Mouse (Mus musculus): ENCODE measurements around the gene B3gat2.
A peak's percentile ranks its signal among the peaks of the same experiment; 100 is the strongest.

The B3gat2 gene

DNA sequence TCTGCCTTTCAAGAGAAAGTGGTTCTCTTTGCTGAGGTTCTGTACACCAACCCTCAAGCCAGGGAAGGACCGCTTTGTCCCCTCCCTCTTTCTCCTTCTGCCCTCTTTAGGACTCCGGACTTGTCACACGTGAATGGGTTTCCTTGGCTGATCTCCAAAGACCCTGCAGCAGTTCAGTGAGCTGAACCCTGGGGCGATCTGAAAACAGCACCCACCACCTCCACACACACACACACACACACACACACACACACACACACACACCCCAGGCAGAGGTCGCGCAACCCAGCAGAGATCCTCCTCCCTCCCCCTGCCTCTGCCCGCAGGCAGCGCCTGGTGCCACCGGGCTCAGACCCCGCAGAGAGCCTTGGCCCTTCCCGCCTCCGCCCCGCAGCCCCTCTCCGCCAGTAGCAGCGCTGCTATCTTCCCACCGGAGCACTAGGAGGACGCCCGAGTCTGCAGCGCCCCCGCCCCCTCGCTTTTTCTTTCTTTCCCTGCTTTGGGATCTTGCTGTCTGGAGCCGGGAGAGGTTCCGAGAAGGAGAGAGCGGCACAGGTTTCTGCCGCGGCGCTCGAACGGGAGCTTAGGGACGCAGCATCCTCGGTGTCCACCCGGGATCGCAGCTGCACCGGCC, at the start of gene B3gat2:
TSS of gene B3gat2 (plus strand) at position 252 of the 634 bp plus-strand sequence.
- DNase-seq (ENCODE audit: low spot score), result no peak

DNA sequence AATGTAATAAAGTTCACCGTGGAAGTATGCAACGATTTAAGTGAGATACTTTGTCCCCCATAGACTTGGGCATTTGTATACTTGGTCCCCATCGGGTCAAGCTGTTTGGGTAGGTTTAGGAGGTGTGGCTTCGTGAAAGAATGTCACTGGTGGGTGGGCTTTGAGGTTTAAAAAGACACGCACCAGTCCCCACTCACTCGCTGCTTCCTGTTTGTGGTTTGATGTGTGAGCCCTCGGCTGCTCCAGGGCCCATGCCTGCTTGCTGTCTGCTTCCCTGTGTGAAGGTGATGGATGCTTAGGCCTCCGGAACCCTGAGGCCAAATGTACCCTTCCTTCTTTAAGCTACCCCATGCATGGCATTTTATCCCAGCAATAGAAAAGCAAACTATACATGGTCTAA, 41.2 kb upstream of the B3gat2 start:
- DNase-seq (ENCODE audit: low spot score), result no peak

DNA sequence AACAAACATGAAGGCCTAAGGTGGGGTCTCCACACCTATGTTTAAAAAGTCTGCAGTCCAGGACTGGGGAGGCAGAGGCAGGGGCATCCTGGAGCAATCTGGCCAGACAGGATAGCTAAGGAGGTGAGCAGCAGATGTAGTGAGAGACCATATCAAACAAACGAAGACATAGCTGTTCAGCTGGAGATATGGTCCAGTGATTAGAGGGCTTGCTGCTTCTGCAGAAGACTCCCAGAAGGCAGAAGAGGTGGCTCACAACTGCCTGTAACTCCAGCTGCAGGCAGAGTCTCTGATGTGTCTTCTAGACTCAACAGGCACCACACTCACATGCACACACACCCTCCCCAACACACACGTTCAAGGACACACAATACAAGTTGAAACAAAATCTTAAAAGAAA, 40.5 kb upstream of the B3gat2 start:
- no peak for DNase-seq (ENCODE audit: low spot score)

DNA sequence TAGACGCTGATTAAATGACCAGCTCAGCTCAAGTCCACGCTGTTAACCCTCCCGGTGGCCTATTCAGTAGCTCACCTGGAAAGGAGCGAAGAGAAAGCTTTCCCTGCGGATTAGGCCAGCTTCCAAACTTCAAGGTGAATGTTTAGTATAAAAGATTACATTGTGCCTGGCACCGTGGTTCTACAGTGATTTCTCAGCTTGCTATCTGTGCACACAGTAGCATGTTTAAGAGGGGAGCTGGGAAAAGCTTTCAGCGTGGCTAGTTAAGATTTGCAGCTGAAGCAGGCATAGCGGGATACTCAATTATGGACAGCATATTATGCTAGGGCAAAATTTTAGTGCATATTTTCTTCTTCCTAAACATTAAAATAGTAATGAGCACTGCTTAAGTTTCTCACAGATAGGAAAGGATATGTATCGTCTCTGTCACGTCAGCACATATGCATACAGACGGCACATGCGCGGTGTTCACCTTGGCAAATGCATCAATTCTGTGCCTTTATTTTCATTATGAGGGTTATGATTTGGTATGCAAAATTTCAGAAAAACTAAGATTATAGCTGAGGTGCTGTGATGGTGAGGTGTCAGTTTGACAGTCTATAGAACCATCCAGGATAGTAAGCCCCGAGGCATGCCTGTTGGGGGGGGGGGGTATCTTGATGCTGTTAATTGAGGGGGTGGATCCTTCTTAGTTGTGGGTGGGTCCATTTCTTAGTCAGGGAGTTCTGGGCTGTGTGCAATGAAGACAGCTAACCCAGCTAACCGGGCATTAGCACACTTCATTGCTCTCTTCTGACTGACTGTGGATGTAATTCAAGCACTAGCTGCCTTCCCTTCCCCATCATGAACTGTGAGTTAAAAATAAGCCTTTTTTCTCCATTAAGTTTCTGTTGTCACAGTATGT, 38.8 kb upstream of the B3gat2 start:
- DNase-seq (ENCODE audit: low spot score), result no peak

DNA sequence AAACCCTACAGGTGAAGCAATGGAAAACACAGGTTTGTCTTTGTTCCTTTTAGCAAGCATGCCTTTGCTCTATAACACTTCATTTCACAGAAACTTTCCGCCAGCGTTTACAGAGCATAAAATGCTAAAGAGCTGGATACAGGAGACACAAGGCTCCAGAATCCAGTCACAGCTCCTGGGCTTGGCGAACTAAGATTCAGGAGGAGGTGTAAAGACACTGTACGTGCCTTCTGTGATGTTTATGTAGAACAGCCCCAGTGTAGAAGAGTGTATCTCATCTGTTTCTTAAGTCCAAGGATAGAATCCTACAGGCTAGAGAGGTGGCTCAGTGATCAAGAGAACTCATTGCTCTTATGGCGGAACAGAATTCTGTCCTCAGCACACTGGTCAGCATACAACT, 30.2 kb upstream of the B3gat2 start:
- DNase-seq (ENCODE audit: low spot score), result no peak

DNA sequence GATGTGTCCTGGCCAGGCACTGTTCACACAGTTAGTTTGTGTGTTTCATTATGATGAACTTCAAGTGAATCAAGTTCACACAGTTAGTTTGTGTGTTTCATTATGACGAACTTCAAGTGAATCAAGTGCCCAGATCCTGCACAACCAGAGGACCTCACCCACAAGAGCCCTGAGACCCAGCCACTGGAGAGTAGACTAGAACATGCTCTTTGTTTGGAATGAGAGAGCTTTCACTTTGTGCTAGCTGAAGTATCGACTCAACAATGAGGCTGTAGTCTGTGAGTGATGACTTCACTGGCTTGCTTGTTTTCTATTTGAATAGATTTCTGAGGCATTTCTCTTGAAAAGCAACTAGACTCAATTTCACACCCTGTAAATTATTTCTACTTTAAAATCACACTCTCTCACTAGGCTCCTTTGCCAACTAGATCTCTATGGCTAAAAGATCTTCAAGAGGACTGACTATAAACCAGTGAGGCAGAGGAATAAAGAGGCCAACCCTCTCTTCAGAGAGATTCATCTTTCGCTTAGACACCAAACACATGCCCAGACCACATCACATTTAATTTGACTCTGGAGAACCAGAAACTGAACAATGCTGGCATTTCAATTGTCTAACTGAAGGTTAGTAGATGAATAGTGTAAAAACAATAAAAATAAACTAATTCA, 10.6 kb upstream of the B3gat2 start:
- DNase-seq (ENCODE audit: low spot score), result no peak

DNA sequence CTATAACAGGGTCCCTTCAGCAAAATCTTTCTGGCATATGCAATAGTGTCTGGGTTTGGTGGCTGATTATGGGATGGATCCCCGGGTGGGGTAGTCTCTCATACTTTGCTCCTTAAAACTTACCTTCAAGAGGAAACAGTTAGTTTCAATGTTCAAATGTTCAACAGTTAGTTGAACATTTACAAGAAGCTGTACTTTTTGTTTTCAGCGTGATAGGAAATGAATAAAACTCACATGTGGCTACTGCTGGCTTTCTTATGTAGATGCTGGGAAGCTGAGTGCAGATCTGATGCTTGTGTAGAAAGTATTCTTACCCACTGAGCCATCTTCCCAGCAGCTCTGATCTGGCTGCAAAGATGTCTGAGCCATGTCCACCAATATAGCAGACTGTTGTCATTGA, 8.5 kb upstream of the B3gat2 start:
- no peak for DNase-seq (ENCODE audit: low spot score)

DNA sequence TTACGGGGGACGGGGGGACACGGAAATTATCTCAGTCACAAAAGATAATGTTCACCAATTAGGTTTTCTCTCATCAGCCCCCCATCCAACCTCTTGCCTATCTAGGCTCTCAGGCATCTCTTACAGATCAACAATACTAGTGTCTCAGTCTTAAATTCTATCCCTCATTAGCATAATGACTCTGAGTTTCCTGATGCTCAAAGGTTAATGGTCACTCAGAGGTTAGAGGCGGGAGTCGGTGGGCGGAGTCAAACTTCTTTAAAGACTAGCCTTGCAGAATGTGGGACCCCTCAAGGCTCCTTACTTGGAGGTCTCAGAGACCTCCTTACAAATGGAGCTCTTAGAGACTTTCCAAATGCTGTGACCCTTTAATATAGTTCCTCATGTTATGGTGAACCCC, 8.0 kb upstream of the B3gat2 start:
- no peak for DNase-seq (ENCODE audit: low spot score)

DNA sequence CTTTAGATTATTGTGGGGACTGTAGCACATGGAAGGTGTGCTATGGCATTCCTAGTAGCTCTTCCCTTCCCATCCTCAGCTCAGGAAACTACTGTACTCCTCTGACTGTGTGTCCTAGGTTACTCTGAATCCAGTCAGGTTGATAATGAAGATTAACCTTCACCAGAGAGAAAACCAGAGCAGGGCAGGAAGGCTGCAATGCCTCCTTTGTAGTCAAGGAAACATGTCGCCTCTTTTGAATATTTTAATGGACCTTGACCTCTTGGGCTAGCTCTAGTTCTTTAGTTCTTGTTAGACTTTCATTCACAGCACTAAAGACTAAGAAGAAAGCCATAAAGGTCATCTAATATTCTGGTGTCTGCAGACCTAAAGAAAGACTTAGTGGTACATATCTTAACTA, 7.2 kb upstream of the B3gat2 start:
- DNase-seq (ENCODE audit: low spot score), result no peak

DNA sequence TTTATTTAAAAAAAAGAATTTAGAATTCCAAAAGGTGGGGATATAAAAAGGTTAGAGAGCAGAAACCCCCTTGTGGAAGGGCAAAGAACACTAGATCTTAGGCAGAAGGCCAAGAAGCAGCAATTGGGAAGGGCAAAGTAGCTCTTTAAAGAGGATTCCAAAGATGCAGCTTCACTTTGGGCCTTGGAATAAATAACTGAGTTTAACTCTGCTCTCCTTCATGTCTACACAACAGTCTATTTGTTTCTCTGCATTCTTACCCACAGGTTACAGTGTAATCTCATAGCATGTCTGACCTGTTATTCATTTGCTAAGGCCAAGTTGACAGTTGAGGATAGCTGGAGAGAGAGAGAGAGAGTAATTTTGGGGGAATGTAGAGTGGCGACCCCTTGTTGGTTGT, 6.6 kb upstream of the B3gat2 start:
- DNase-seq (ENCODE audit: low spot score), result no peak

DNA sequence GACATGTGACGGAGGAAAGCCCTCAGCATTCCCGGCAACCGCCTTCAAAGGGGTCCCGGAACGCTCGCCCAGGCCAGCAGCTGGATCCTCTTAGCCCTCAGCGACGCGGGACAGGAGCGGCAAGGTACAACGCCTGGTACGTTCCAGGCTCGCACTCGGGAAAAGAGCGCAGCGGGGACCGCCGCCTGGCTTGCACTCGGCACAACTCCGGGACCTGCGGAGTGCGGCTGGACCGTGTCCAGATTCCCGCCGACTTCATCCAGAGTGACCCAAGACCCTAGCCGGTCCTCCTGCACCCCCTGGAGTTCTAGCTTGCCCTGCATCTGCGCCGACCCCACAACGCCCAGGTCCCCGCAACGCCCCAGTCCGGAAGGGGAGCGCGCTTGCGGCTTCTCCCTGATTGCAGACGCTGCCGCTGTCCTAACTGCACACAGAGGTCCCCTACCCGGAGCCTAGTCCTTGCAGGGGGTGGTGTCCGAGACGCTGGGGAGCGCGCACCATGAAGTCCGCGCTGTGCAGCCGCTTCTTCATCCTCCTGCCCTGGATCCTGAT, 659 bp downstream of the B3gat2 start:
- peak; percentile 8 for DNase-seq (ENCODE audit: low spot score)

DNA sequence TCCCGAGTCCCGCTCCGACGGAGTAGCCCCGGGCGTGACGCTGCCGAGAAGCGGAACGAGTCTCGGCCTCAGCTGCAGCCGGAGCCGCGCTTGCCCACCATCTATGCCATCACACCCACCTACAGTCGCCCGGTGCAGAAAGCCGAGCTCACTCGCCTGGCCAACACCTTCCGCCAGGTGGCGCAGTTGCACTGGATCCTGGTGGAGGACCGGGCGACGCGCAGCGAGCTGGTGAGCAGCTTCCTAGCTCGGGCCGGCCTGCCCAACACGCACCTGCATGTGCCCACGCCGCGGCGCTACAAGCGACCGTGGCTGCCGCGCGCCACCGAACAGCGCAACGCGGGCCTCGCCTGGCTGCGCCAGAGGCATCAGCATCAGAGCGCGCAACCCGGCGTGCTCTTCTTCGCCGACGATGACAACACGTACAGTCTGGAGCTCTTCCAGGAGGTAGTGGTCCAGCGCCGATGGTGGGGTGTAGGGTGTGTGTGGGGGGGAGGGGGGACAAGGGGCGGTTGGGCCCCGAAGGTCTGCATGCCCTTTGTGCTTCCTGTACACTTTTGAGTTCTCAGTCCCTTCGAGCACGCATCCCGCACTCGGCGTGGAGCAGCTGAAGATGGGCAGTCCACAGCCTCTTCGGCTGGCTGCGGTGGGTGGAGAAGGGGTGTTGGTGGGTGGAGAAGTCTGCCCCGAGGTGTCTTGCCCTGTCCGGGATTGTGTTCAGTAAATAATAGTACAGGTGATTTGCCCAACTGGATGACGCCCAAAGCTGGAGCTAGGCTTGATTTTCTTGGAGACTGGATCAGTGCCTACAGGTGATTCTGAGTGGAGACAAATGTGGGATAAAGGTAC, 1.5 kb downstream of the B3gat2 start:
- peak; percentile 87 for DNase-seq (ENCODE audit: low spot score)

DNA sequence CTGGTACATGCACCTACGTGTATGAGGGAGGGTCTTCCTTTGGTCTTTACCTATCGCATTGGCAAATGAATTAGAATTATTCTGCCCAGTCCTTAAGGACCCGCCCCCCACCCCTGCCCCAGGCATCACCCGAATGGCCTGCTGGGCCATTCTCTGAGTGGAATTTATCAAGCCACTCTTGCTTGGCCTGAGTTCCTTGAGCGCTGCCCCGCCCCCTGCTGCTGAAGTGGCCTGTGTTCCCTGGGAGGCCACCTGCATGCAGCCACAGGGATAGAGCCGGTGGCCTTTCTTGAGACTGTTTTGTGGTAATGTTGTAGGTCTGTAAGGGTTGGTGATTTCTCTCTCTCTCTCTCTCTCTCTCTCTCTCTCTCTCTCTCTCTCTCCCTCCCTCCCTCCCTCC, 2.2 kb downstream of the B3gat2 start:
- no peak for DNase-seq (ENCODE audit: low spot score)

DNA sequence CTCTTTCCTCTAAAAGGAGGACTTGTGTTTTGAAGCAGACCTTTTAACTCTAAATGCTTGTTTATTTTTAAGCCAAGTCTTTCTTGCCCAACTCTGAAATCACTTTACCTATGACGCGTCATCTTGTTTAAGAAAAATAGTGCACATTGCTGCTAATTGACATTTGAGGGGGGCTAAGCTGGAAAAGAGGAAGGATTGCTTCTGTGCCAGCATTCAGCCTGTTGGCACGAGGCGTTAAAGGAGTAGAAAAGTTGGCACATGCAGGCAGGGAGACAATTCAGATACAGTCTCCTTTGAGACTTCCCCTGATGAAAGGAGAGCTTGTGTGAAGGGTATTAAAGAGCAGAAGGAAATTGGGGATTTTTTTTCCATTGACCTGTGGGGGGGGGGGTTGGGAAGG, 3.2 kb downstream of the B3gat2 start:
- DNase-seq (ENCODE audit: low spot score), result no peak

DNA sequence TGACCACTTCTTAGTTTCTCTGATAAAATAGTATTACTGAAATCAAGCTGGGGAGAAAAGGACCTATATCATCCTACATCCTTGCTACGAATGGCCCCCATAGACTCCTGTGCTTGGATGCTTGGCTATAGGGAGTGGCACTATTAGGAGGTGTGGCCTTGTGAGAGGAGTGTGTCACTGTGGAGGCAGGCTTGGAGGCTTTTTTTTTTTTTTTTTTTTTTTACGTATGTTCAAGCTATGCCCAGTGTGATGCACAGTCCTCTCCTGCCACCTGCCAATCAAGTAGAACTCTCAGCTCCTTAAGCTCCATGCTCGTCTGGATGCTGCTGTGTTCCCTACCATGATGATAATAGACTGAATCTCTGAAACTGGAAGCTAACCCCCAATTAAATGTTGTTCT, 11.5 kb downstream of the B3gat2 start:
- no peak for DNase-seq (ENCODE audit: low spot score)

DNA sequence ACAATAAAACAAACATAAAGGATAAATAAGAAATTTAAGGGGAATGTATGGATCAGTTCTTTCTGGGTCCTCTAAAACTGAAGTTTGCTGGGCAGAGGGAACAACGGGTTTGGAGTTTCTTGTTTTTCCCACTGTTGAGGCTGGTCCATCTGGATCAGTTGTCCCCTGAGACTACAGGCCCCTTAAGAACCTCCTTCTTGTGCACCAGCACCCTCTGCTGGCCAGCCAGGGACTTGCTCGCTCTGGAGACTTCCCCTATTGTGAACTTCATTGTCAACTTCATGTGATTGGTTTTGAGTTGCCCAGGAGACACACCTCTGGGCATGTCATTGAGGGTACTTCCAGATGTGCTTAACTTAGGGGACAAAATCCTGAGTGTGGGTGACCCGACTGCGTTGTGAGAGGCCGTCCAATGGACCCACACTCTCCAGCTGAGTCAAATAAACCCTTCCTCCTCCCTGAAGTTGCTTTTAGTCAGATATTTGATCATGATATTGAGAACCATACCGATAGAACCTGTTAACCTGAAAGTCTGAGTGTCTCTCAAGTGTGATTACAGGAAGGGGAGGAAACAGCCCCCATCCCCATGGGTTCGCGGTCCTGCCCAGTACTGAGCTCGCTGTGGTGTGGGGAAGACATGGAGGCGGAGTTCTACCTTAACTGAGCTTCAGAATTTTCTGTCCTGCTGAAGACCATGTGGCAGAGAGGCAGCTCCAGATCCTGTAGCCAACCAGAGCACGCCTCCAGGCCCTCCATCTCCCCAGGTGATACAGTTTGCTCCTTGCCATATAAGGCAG, 31.4 kb downstream of the B3gat2 start:
- DNase-seq (ENCODE audit: low spot score), result peak; percentile 74

DNA sequence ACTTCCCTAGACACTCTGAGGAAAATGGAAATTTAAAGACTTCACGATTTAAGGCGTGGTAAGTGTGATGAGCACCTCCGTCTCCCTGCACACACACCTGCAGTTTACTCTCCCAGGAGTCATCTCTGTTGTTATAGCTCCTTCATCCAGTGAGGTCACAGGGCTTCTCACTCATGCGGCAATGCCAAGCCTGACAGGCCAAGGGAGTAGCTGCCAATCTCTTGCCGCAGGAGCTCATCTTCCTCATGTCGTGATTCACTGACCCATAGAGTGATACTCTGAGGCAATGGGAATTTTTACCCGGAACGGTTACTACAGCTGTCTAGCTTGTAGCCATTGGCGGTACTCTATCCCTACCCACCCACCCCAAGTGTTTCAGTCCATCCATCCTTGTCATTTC, 36.8 kb downstream of the B3gat2 start:
- DNase-seq (ENCODE audit: low spot score), result no peak

DNA sequence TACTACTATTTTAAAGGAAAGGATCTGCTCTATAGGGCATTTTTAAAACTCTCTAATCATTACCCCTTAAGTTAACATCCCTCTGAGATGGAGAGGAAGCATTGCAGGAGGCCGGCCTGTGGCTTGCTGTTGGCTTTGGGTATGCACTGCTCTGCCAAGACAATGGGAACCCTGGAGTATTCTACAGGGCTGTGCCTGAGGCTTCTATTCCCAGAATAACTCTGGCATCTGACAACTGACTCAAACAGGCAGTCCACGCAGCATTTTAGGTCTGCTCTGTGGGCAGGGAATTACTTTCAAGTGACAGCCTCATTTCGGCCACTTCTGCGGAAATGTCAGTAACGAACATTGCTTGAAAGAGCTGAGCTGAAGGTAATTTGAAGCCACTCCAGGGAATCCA, 60.1 kb downstream of the B3gat2 start:
- no peak for DNase-seq (ENCODE audit: low spot score)

DNA sequence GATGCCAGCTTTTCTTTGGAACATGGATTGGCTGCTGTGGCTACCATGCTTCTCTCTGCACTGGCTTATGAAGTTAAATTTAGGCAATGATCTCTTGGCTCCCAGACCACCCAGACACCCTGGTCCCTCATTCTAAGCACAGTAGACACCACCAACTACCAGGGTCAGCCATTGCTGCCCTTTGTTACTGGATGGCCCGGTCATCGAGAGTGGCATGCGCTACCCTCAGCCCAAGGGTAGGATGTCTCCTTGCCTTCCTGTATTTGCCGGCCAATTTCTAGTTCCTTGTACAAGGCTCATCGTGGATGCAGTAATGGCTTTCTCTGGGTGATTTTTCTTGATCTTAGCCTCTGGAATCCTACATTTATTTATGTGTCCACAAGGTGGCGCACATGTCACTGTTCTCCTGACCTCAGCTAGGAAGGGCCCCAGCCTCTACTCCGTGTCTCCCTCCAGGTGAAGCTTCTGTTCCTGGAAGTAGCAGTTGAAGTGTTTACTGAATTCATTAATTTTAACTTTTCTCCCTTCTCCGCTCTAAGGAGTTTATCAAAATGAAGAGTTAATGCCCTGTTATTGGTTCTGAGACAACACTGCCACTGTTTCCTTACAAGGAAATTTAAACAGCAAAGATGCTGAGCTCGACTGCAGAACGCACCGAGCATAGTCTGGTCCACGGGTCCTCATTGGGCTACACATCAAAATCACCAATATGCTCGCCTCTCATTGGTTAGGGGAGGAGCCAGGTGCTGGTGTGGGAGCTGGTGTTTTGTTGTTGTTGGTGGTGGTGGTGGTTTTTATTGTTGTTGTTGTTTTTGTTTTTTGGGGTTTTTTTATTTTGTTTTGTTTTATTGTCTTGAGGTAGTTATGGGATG, 65.6 kb downstream of the B3gat2 start:
- DNase-seq (ENCODE audit: low spot score), result peak; percentile 56

DNA sequence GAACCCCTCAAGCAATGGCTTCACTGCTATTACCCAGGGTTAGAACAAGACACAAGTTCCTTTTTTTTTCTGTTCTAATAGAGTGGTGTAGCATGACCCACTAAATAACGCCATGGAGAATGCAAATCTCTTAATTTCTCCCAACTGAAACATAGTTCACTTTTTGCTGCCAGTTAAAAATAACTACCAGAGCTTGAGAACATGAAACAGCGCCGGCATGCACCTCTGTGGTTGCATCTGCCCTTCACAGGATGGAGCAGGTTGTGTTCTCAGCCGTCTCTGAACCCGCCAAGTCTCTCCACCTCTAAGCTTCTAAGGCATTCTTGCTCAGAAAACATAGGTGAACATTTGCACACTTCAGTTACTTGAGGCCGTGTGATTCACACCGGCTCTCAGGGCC, 72.7 kb downstream of the B3gat2 start:
- no peak for DNase-seq (ENCODE audit: low spot score)
